Mouse (Mus musculus): ENCODE results near the gene Wee2.

Gene Wee2

DNA sequence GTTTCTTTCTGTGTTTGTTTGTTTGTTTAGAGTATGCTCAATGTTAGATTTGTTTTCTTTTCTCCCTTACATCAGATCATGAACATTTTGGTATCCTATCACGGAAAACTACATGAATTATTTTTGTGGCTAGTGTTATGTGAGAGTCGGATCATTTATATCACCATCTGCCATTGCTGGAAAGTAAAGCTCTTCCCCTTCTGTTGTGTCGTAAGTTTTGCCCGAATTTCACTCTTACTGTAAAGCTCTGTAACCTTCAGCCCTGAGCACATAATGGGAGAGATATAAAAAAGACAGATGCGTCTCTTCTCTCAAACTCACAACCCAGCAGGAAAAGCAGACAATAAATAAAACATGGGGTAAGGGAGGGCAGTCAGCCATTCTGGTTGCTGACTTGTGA is at the start of gene Wee2:
Gene Wee2 (plus strand): TSS at position 153 of the 400 bp plus-strand sequence.
- no peak for DNase-seq

DNA sequence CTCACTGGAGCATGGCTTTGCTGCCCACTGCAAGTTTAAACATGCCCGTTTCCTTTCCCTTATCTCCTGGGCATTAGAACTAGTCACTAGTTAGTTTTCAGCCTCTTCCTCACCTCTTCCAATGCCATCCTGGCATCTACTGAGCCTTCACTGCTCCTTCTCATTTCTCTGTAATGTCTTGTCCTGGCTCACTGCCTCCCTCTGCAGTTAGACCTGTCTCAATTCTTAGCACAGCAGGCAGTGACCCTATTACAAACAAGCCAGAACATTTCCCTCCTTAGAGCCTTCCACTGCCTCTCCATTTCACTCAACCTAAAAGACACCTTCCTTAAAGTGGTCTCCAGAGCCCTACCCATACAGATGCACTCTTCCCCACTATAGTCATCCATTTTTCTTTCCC is 47.9 kb upstream of the Wee2 start:
- no peak for DNase-seq

DNA sequence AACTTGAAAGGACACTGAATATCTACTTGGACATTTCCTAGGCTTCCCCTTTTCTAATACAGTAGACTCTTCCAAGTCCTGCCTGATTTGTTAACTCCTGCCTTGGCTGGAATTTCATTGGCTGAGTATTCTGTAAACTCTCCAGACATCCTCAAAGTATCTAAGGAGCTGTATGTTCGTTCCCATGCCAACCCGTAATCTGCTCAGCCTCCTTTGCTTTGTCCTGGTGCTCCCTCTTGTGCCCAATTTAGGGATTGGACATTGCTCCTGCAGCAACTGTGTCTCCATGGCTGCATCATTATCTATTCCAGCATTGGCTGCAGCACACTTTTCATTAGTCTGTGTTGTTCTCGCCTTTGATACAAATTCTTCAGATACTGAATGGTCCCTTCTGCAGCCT is 45.7 kb upstream of the Wee2 start:
- peak; percentile 91 for DNase-seq

DNA sequence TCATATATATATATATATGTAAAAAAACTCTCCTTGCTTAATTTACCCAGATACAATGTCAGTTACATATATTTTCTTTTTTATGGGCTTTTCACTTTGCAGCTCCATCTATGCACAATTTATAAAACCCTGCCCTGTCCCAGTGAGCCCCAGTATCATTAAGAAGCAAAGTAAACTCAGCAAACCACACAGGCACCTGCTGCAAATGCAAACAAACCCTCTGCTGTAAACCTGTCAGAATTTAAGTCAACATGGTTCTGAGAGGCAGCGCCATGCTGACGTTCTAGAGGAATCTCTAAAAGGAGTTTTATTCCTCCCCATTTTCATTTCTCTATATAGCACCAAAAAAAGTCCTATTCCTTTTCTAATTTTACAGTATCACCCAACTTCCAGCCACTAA is 36.9 kb upstream of the Wee2 start:
- DNase-seq, result no peak

DNA sequence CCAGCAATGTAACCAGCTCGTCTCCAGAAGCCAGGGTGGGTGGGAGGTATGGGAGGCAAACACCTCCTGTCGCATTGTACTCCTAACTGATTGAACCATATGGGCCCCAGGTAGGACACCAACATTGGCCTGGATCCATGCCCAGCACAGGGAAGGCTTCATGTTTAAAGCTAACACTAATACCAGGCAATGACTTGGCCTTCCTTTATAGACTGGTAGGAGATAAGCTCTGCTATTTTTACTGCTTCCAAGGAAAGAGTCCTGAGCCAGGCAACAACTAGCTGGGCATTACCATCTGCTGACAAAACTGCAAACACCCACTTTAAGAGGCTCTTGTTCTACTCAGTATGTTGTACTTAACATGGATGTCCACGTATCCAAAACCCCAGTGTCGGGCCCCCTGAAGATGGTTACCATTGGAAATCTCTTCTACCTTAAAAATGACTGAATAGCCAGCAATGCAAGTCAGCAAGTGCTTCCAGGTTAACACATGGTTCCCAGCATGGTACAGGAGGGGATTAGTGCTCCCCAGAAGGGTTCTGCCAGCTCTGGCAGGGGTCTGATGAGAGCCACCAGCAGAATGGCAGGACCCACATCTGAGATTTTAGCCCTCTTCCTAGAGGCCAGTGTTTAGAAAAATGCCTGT is 35.1 kb upstream of the Wee2 start:
- no peak for DNase-seq

DNA sequence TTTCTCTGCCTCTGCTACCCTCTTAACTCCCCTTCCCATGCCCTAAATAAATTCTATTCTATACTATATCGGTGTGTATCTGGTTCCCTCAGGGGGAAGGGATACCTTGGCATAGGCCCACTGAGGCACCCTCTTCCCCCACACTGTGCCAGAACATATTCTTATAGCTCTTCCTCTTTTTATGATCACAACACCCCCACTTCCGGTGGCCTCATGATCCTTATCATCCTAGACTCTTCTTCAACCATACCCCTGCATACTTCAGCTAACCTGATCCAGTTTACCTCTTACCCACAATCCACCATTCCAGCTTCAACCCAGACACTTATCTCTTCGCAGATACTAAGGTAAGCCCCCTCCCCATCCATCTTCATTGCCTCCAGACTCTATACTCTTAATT is 27.8 kb upstream of the Wee2 start:
- DNase-seq, result no peak

DNA sequence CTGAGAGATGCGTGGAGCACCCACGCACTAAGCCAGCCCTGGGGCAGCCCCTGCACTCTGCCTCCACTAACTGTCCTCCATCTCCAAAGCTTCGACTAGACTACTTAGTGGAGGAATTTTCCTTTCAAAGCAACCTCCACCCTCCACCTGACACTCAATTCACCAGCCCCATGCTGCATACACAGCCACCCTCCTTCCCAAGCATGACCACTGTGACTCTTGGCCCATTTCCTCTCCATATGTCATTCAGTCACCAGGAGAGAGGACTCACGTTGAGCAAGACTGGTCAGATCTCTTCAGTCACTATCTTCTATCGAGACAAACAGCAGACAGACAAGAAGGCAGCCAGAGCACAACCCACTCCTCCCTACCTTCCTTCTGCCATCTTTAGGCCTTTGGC is 25.8 kb upstream of the Wee2 start:
- no peak for DNase-seq

DNA sequence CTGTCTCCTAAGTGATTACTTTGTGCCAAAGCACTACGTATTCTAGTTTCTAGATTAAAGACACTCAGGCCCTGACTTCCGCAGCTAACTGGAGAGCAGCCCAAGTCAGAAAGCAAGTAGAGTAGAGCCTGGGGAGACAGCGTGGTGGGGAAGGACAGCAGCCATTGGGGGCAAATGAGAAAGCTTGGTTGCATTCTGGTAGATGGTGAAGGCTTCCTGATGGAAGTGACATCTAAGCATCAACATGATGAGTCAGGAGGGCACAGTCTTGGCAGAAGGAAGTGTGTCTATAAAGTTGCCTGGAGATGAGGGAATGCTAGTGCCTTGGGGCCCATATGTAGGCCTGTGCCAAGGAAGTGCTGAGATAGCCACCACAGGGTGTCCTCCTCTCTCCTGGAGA is 25.3 kb upstream of the Wee2 start:
- DNase-seq, result no peak

DNA sequence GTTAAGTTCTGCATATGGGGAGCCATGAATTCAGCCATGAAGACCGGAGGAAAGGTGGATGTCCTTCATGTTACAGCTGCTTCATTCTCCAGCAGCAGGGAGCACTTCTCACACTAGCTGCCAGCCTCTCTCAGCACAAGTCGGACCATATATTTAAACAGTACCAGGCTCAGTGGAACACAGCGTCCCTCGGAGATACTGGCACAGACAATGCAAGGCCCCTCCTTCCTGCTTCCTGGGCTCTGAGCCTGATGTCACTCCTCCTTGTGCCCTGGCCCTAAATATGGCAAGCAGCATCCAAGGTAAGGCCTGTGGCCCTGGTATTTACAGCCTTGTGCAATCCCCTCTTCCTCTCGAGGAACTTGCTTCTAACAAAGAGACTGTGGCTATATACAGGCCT is 23.1 kb upstream of the Wee2 start:
- no peak for DNase-seq

DNA sequence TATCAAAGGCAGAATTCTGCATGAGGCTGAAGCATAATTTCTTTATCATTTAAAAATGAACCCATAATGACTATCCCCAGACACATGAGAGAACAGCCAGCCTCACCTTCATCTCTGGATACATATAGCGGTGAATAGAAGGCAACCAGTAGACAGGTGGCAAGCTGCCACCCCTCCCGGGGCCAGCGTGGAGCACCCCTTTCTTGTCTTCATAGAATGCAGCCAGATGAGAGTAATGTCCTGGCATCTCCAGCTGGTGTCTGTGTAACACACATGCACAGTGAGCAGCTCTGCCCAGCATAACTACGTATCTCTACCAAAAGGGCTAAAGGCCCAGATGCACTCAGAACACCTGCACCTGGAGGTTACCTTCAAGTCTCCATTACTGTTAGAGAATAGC is 20.5 kb upstream of the Wee2 start:
- DNase-seq, result no peak

DNA sequence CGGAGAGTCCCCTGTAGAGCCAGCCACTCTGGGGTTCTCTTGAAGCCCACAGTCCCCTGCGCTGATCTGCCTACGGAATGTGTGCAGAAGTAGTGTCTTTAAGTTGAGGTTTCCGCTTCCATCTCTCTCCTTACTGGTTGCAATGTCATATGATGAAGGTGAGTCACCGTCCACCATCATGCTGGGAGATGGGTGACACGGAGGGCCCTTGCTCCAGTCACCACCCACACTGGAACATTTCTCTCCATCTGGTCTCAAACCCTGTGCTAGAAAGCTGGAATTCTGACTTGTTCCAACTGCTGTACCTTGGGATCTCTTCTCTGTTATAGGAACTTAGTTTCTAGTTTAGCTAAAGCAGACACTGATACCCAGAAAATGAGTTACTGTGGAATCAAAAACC is 17.8 kb upstream of the Wee2 start:
- no peak for DNase-seq

DNA sequence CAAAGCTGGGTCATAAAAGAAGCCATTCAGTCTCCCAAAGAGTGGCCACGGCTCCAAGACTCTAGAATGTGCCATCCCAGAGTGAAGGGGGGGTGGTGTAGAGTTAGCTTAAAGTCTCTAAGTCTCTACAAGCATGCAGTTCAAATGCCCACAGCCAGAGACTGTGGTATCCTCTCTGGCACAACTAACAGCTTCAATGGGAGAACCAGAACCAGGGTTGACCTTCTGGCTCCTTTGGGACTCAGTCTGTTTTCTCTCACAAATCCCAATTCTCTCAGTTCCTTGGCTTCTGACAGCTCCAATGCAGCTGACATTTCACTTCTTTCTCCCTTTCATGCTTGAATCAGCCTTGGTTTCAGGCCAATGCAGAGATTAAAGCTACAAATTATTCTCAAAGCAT is 15.9 kb upstream of the Wee2 start:
- no peak for DNase-seq

DNA sequence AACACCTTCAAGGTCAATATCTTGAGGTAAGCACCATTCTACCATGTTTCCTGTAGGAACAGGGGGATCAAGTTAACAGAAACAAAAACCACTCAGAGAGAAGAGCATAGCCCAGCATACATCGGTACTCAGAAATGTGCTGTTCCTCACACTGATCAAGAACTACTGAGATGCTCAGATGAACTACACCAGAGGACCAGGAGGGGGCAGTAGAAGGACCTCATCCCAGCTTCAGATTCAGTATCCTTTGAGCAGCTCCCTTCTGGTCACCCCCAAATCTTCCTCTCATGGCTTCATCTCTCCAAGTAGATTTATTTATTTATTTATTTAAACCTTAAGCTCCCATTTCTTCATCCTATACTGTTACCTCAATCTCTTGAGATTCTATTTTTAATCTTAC is 15.1 kb upstream of the Wee2 start:
- peak; percentile 54 for DNase-seq

DNA sequence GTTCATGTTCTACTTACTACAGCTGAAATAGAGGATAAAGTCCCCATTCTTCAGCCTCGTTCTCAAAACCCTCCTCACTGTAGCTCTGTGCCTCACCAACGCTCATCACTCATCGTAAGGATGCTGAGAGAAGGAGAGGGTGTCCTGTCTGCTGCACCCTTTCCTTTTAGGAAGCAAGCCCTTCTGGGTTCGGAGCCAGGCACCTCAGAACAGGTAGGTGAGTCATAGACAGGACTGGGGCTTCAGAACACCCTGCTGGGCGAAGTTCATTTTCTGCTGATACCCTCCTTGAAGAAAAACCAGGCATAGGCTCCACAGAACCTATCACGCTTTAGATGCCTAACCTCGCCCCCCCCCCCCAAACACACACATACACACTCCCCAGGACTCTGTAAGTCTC is 11.4 kb upstream of the Wee2 start:
- DNase-seq, result no peak

DNA sequence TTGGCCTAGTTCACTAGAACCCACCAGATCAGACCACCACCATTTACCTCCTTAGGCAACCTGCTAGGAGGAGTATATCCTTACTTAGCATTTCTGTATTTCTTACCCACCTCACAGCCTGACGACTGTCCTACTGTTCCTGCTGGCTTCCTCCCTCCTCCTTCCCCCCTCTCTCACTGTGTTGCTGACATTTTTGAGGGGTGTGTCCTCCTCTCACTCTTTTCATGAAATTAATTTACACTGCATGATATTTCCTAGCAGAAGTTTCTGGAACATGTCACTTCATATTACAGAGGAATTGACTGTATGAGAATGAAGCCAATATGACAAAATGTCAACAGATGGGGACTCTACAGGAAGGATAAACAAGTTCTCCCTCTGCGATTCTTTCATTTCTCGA is 10.2 kb upstream of the Wee2 start:
- no peak for DNase-seq

DNA sequence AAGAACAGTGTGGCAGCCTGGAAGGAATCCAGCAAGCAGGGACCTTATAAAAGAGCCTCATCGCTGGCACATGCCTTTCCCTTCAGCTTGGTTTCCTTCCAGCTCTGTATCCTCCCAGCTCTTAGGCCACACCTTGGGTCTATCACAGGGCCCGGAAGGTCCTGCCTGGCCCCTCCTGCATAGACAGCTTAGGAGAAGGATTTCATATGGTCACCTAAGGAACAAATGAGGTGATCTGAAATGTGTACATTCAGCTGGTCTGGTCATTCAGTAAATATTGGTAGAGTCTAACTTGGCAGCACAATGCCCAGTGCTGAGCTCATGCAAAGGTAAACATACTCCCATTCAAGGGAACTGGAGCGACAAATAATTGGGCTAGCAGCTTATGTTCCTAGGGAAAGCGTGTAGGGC is 9.4 kb upstream of the Wee2 start:
- no peak for DNase-seq

DNA sequence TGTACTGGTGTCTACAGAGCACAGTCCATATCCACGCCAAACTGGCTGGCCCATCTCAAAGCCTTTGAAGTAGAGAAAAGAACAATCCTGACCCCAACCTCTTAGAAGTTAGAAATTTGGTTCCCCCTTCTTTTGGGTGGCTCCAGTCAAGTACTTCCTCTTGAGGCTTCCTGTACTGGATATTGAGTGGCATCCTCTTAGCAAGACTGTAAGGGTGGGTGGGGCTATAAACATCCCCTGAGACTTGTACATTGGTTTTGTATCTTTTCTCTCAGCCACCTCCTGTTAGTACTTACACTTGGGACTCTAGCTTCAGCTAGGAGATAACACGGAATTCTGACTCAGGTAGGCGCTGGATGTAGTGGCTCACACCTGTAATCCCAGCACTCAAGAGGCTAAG is 8.6 kb upstream of the Wee2 start:
- no peak for DNase-seq

DNA sequence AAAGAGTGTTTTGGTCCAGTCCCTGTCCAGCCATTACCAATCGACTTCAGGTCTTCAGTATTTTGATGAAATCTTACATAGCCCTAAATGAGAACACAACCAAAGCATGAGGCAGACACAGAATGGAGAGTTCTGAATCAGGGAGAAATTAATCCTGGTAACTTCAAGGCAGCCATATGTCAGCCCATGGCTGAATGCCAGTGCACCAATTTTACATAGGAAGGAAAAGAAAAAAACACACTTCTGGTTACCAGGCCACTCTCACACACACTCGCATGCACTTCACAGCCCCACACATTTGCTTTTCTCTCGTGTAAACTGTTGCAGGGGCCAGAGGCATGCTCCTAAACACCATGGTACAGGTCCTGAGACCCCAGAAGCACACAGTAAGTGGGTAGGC is 8.0 kb upstream of the Wee2 start:
- DNase-seq, result peak; percentile 56

DNA sequence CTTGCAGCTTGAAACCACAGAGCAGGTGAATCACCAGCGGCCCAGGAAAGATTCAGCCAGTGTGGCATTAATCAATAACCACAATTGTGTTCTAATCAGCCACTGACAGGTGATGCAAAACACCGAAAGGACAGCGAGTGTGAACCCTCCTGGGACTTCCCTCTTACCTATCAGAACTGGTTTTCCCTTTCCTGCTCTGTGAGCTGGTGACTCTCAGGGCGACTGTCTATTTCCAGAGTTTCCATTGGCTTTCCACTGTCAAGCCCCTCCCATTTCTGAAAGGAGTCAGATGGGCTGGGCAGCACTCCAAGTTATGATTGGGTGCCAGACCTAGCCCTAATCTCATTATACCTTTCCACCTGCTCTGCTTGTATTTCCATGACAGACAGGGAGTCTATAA is 7.5 kb upstream of the Wee2 start:
- no peak for DNase-seq

DNA sequence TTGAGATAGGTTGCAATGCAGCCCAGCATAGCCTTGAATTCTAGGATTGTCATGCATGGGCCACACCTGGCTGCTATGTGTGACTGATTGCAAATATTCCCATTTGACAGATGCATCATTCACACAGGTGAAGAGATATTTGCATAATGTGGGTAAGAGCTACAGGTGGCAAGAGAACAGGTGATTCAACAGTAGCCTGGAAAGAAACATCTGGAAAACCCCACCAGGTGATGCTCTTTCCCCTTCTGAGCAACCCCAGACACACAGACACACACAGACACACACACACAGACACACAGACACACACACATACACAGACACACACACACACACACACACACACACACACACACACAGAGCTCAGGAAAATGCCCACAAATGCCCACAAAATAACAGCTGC is 7.1 kb upstream of the Wee2 start:
- no peak for DNase-seq

DNA sequence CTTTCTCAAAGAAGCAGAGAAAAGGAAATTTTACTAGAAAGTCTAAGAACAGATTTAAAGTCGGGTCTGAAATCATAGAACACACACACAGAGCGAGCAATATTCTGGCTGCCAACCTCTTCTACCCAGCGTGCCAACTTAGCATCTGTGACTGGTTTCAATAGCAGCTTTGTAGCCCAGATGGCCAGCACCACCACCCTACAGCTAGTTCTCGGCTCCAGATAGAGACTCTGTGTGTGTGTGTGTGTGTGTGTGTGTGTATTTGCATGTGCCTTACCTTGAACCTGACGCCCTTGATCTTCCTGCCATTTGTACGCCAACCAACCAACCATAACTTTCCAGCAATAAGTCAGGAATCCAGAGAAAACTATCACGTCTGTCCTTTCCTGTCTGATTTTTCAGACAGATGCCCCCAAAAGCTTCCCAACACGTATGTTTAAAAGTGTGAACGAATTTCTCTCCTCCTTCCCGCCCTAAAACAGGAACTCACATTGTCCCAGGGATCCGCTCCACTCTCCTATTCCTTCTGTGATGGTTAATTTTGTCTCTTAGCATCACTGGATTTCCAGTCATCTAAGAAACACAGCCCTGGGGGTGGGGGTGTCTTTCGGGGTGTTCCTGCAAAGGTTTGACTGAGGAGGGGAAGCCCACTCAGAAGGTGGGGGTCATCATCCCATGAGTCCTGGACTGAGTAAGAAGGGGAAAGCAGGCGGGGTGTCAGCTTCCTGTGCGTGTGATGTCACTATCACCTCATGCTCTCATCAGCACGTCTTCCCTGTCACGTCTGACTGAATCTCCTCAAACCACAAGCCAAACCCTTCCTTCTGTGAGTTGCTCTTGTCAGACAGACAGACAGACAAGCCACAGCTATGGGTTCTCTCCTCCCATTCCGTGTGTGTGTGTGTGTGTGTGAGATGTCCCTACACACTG is 6.3 kb upstream of the Wee2 start:
- DNase-seq, result peak; percentile 80

DNA sequence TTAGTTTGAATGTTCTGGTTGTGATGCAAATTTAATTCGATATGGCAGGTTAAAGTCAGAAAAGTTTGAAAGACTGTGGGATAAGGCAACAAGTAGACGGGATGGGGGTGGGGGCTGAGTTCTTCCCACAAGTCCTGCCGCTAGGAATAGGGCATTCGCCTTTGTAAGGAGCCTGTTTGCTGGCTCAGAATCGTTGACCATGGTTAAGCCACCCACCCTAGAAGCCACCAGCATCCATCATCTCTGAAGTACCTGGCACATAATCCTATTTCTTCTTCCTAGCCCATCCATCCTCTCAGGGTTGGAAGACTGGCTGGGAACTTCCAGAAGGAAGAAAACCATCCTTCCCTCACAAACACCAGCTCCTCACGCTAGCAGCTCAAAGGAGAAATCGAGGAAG is 4.2 kb upstream of the Wee2 start:
- no peak for DNase-seq

DNA sequence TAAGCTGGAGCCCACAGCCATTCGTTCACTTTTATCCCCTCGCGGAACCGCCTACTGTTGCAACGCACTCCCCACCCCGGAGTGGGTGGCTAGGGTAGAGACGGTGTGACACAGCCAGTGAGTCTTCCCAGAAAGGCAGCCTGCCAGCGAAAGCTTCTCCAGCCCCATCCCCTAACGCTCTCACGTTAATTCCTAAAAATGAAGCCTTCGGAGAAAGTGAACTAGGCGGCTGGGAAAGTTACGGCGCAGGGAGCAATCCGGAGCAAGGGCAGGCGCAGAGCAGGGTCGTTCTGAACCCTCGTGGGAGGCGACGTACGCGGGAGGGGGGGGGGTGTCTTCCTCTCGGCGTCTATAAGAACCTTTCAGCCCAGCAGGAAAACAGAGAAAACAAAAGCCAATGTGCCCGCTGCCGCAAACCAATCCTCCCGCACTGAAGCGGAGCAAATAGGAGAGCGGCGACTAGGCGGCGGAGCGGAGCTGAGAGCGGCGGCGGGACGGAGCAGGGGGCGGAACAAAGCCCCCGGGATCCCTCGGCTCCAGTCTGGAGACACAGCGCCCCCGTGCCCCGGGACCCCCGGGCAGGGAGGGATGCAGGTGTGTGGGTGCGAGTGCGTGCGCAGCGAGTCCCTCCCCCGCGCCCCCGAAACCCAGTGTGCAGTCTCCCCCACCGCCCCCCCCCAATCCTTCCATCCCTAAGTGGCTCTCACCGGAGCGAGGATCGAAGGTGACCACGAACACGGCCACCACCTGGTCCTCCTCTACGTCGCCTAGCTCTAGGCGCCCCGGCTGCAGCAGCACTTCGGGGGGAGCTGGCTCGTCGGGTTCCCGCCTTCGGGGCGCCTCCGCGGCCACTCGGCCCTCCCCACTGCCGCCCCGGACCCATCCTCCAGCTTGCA is 3.5 kb upstream of the Wee2 start:
- peak; percentile 87 for DNase-seq

Data from right cerebral cortex, adult 18-20 months (tissue).